Mouse (Mus musculus) heart, embryonic 14.5 days (tissue): Measurements from ENCODE around the gene Wars2. TPM values are rescaled to one million over a fixed set of nuclear protein-coding genes. Genes with fewer than 3 reads are reported as not detected.

Experiments
- ATAC-seq: fragments of 200-750 bp; cut with Nextera tagmentation; 2 replicates; pipeline ENCODE4 v1.8.0; 2017; ENCODE audit warnings: low read depth, moderate TSS enrichment; ENCODE audit not compliant: insufficient number of reproducible peaks, insufficient read depth, low FRiP score
- H3K27ac ChIP-seq, 2 experiments: fragments of 200-500 bp in 1 of 2; fragments of 300-500 bp in 1 of 2; sonication (generic) in 1 of 2; replicated peaks in 1 of 2; 2 replicates each; pipeline ENCODE4 v1.5.1; 2012 to 2014; ENCODE audit warnings: low read depth in 2 of 2, low read length in 2 of 2, control low read depth in 1 of 2, mild to moderate bottlenecking in 1 of 2, mixed read lengths in 1 of 2; ENCODE audit not compliant: control insufficient read depth in 1 of 2, insufficient read depth in 1 of 2
- H3K27me3 ChIP-seq: fragments of 300-500 bp; sonication (generic); 2 replicates; pipeline ENCODE4 v1.6.1; 2014; ENCODE audit warnings: mild to moderate bottlenecking, low read length, control low read depth; ENCODE audit not compliant: control insufficient read depth, insufficient read depth
- H3K36me3 ChIP-seq: fragments of 300-500 bp; sonication (generic); 2 replicates; pipeline ENCODE4 v1.6.1; 2014; ENCODE audit warnings: mild to moderate bottlenecking, control low read depth, low read length, mixed read lengths; ENCODE audit not compliant: control insufficient read depth, insufficient read depth
- H3K4me1 ChIP-seq, 2 experiments: fragments of 200-500 bp in 1 of 2; fragments of 300-500 bp in 1 of 2; sonication (generic) in 1 of 2; 2 replicates each; pipeline ENCODE4 v1.6.1; 2012 to 2014; ENCODE audit warnings: low read length in 2 of 2, control low read depth in 1 of 2, mixed read lengths in 1 of 2; ENCODE audit not compliant: control insufficient read depth in 2 of 2, insufficient read depth in 2 of 2
- H3K4me2 ChIP-seq: fragments of 300-500 bp; sonication (generic); 2 replicates; pipeline ENCODE4 v1.6.1; 2014; ENCODE audit warnings: mild to moderate bottlenecking, low read length
- H3K4me3 ChIP-seq, 2 experiments: fragments of 200-500 bp in 1 of 2; fragments of 300-500 bp in 1 of 2; sonication (generic) in 1 of 2; 2 replicates each; pipeline ENCODE4 v1.5.1; 2012 to 2014; ENCODE audit warnings: low read length in 2 of 2, mild to moderate bottlenecking in 2 of 2, control low read depth in 1 of 2, low read depth in 1 of 2, moderate library complexity in 1 of 2; ENCODE audit not compliant: control insufficient read depth in 1 of 2, insufficient read depth in 1 of 2
- H3K9ac ChIP-seq: fragments of 300-500 bp; sonication (generic); 2 replicates; pipeline ENCODE4 v1.6.1; 2014; ENCODE audit warnings: mild to moderate bottlenecking, low read length
- H3K9me3 ChIP-seq: fragments of 300-500 bp; sonication (generic); 2 replicates; pipeline ENCODE4 v1.6.1; 2016; ENCODE audit warnings: low read length, control low read depth; ENCODE audit not compliant: control insufficient read depth
- WGBS: fragments of 180-500 bp; shearing (Covaris S2); extraction: QIAGEN DNeasy Blood & Tissue Kit; methylation state at CpG from one replicate; pipeline ENCODE4 v1.1.7; 2014; 5-methylcytosine and 5-hydroxymethylcytosine counted together
- polyA plus RNA-seq: library from polyadenylated mRNA; unstranded; fragments of >200 nt; fragmentation: Nextera tagmentation; extraction: Ambion mirVana; gene quantifications from 2 replicates; pipeline ENCODE4 v1.2.1, GENCODE M21; 2014

Wars2 gene
- polyA plus RNA-seq, 1 experiment from 2014 or later, result 10.2 TPM

GRCm38 (mm10) chr3:99162191-99162590, 21.3 kb downstream of the Wars2 start:
- WGBS, result 83% methylated on average over 2 of the region's 2 CpGs

GRCm38 (mm10) chr3:99167734-99168133, 26.9 kb downstream of the Wars2 start:
- WGBS, result 57% methylated on average over 4 of the region's 4 CpGs
- Histone ChIP-seq H3K36me3 (no peaks in the 10 kb centered on the region), H3K27ac (no peak overlapping the region)

More at GRCm38 (mm10) chr3:99162191-99162590, 21.3 kb downstream of the Wars2 start:
- no peak overlapping the region for H3K4me3 ChIP-seq
- ATAC-seq, result no peak
- H3K4me2 ChIP-seq, result no peak overlapping the region
- peaks cover 0 to 7% of the 10 kb centered on the region in 2 experiments; a peak in 3 of 4 replicates for H3K4me1 ChIP-seq
- H3K27me3 ChIP-seq, result no peaks in the 10 kb centered on the region
- 0 out of 2 replicates have a peak, but pooled peaks cover 3% of the 10 kb centered on the region for H3K9me3 ChIP-seq
- H3K36me3 ChIP-seq, result no peaks in the 10 kb centered on the region
- H3K9ac ChIP-seq, result no peak overlapping the region
- no peak overlapping the region for H3K27ac ChIP-seq

GRCm38 (mm10) chr3:99173178-99173577, 32.3 kb downstream of the Wars2 start:
- WGBS, result 81% methylated on average over 5 of the region's 5 CpGs
- no peaks in the 10 kb centered on the region for H3K9me3 ChIP-seq
- no peak overlapping the region for H3K4me2 ChIP-seq
- H3K27ac ChIP-seq, result no peak overlapping the region
- H3K36me3 ChIP-seq, result no peaks in the 10 kb centered on the region
- H3K27me3 ChIP-seq, result no peaks in the 10 kb centered on the region
- peaks cover 5 to 9% of the 10 kb centered on the region in 2 experiments; a peak in 3 of 4 replicates for H3K4me1 ChIP-seq
- H3K9ac ChIP-seq, result no peak overlapping the region
- no peak overlapping the region for H3K4me3 ChIP-seq
- ATAC-seq, result no peak

More at GRCm38 (mm10) chr3:99167734-99168133, 26.9 kb downstream of the Wars2 start:
- Histone ChIP-seq H3K27me3 (no peaks in the 10 kb centered on the region), H3K4me2 (no peak overlapping the region), H3K4me3 (no peak overlapping the region), H3K4me1 (no peaks in the 10 kb centered on the region), H3K9ac (no peak overlapping the region), H3K9me3 (no peaks in the 10 kb centered on the region)
- no peak for ATAC-seq

- 49% methylated on average over 9 of the region's 9 CpGs for WGBS
- Histone ChIP-seq H3K4me3 (no peak overlapping the region), H3K27ac (no peak overlapping the region), H3K36me3 (no peaks in the 10 kb centered on the region), H3K27me3 (no peaks in the 10 kb centered on the region), H3K9ac (no peak overlapping the region; the same call in 1 of the 2 replicates), H3K9me3 (no peaks in the 10 kb centered on the region), H3K4me2 (no peak overlapping the region), H3K4me1 (peaks cover 5 to 9% of the 10 kb centered on the region in 2 experiments; a peak in 3 of 4 replicates)
- ATAC-seq, result no peak
These were observed 33.9 kb downstream of the Wars2 start for GRCm38 (mm10) chr3:99174658-99175304.

GRCm38 (mm10) chr3:99183355-99184016, 42.6 kb downstream of the Wars2 start:
- ATAC-seq, result peak; percentile 43
- H3K27ac ChIP-seq, result peak overlapping the region; percentile 45 to 57
- H3K27me3 ChIP-seq, result no peaks in the 10 kb centered on the region
- peaks cover 0 to 6% of the 10 kb centered on the region in 2 experiments; a peak in 3 of 4 replicates for H3K4me1 ChIP-seq
- WGBS, result 51% methylated on average over 17 of the region's 17 CpGs
- H3K9ac ChIP-seq, result no peak overlapping the region
- peak overlapping the region; percentile 11 for H3K4me2 ChIP-seq
- no peak overlapping the region for H3K4me3 ChIP-seq
- H3K36me3 ChIP-seq, result no peaks in the 10 kb centered on the region
- H3K9me3 ChIP-seq, result no peaks in the 10 kb centered on the region

- Histone ChIP-seq H3K36me3 (0 out of 2 replicates have a peak, but pooled peaks cover 4% of the 10 kb centered on the region), H3K4me3 (no peak overlapping the region), H3K27ac (0 out of 4 replicates have a peak overlapping the region, but pooled peaks of 1 of the 2 experiments have one; percentile 45), H3K4me2 (no peak overlapping the region), H3K27me3 (no peaks in the 10 kb centered on the region), H3K9me3 (no peaks in the 10 kb centered on the region), H3K9ac (no peak overlapping the region), H3K4me1 (peaks cover 0 to 6% of the 10 kb centered on the region in 2 experiments; a peak in 3 of 4 replicates)
- WGBS, result 44% methylated on average over 1 of the region's 1 CpGs
- ATAC-seq, result no peak
These were observed 43.5 kb downstream of the Wars2 start for GRCm38 (mm10) chr3:99184373-99184772.

GRCm38 (mm10) chr3:99188097-99188496, 47.2 kb downstream of the Wars2 start:
- no peaks in the 10 kb centered on the region for H3K9me3 ChIP-seq
- H3K9ac ChIP-seq, result no peak overlapping the region
- H3K27ac ChIP-seq, result no peak overlapping the region
- peaks cover 3 to 6% of the 10 kb centered on the region in 2 experiments; a peak in 3 of 4 replicates for H3K4me1 ChIP-seq
- H3K27me3 ChIP-seq, result no peaks in the 10 kb centered on the region
- WGBS, result 66% methylated on average over 1 of the region's 1 CpGs
- no peak overlapping the region for H3K4me3 ChIP-seq
- no peak for ATAC-seq
- H3K4me2 ChIP-seq, result no peak overlapping the region
- 0 out of 2 replicates have a peak, but pooled peaks cover 4% of the 10 kb centered on the region for H3K36me3 ChIP-seq
